Mouse (Mus musculus): ENCODE measurements around the gene Armh4.
"Not testable (repeated sequence)": the region's sequence is repeated elsewhere in the genome, so short reads cannot be mapped to it uniquely, and the experiment has no call there.

The Armh4 gene

GRCm38 (mm10) chr14:49782715-49783531 is at the start of gene Armh4:
TSS of gene Armh4 (minus strand) at chr14:49783383.
- DNase-seq (ENCODE audit: low spot score in 2 of 2) = peak; percentile 85 to 92

DNA sequence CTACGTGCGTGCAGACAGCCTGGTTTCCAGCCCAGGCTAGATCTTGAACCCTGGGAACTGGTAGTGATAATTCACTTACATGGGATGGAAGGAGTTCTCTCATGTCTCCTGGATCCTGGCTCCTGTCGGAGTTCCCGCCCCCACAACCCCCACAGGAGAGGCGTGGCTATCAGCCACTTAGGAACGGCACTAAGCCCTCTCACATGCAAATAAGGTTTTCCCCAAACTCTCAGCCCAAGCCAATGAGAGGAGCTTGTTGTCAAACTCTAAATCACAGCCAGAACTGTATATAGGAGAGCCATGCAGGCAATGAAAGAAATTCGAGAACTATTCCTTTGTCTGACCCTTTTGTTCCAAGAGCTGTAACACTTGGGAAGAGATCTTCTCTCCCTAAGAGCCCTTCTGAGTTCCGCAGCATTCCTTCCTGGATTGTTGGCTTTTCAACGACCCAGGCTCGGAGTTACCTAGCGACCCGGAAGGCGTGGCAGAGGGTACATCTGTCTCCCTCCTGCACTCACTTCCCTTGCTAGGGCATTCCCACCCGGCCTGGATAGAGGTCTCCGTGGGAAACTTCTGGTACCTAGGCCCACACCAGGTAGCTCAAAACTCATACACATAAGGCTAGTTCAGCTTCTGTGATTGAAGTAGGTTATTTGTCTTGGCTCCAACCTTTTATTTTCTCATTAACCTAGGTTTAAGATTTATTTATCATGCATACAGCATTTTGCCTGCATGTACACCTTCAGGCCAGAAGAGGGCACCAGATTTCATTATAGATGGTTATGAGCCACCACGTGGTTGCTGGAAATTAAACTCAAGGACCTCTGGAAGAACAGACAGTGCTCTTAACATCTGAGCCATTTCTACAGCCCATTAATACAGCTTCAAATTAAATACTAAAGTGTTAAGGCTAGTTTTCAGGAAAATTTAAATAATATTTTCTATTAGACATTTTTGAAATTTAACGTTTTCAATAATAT is 46.3 kb upstream of the Armh4 start:
- no peak for DNase-seq (ENCODE audit: low spot score in 2 of 2)

DNA sequence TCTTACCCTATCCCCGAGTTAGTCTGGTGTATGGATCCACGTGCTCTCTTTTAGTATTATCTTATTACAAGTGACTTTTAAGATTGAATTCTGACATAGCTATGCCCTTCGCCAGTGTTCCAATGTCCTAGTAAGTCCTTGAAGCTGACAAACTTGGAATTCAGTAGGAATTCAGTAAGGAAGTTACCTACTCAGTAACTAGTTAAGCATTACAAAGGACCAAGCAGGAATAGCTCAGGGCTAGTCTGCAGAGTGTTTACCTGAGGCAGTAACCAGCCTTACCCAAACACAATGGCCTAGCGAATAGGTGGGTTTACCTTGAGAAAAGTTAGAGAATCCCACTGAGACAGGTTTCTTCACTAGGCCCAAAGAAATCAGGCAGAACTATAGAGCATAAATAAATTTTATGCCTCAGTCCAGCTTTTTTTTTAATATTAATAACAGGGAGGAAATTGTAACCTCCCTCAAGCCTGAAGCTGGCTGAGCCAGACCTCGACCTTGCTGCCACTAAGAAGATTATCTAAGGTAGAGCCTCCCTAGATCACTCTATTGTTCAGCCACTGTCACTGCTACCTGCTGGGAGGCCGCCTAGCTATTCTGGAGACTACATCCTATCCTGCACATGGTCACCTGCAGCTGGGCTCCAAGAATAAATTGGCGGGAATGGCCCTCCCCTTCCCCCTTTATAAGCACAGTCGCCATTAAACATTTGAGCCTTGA is 36.7 kb upstream of the Armh4 start:
- not testable (repeated sequence) for DNase-seq (ENCODE audit: low spot score in 2 of 2)

- not testable (repeated sequence) for DNase-seq (ENCODE audit: low spot score in 2 of 2)
Measured at GRCm38 (mm10) chr14:49818713-49819208, 35.6 kb upstream of the Armh4 start.

DNA sequence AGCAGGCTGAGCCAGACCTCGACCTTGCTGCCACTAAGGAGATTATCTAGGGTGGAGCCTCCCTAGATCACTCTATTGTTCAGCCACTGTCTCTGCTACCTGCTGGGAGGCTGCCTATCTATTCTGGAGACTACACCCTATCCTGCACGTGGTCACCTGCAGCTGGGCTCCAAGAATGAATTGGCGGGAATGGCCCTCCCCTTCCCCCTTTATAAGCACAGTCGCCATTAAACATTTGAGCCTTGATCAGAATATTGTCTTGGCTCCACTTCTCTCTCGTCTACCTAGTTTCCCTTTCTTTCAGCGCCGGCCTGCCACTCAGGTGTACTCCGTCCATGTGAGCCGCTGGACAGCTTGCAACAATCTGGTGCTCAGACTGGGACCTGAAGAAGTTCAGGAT is 29.8 kb upstream of the Armh4 start:
- DNase-seq (ENCODE audit: low spot score in 2 of 2) = not testable (repeated sequence)

- not testable (repeated sequence) for DNase-seq (ENCODE audit: low spot score in 2 of 2)
Measured at GRCm38 (mm10) chr14:49805051-49805450, 21.9 kb upstream of the Armh4 start.

GRCm38 (mm10) chr14:49801444-49801843 is 18.3 kb upstream of the Armh4 start:
- DNase-seq (ENCODE audit: low spot score in 2 of 2) = peak in 1 of 2 experiments; percentile 36

DNA sequence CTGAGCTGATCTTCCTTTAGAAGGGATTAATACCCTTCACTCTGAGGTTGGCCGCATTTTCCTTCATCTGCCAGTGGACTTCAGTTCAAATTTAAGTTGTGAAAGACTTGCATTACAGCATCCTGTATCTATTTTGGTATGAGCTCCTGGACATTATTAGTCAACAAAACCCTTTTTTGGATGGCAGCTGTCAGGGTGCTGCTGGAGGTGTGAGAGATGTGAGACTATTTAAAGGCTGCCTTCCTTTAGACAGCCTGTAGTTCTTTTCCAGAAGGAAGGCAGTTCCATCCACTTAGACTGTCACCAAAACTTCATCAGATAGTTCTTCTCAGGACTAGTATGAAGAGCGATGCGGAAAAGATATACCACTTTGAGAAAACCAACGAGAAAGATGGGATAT is 10.8 kb upstream of the Armh4 start:
- no peak for DNase-seq (ENCODE audit: low spot score in 2 of 2)

- no peak for DNase-seq (ENCODE audit: low spot score in 2 of 2)
Measured at GRCm38 (mm10) chr14:49790542-49790941, 7.4 kb upstream of the Armh4 start.

GRCm38 (mm10) chr14:49785793-49786192 is 2.6 kb upstream of the Armh4 start:
- peak; percentile 40 to 70 for DNase-seq (ENCODE audit: low spot score in 2 of 2)

GRCm38 (mm10) chr14:49783866-49784265 is 683 bp upstream of the Armh4 start:
- DNase-seq (ENCODE audit: low spot score in 2 of 2) = no peak

GRCm38 (mm10) chr14:49780416-49780815 is 2.8 kb downstream of the Armh4 start:
- no peak for DNase-seq (ENCODE audit: low spot score in 2 of 2)

DNA sequence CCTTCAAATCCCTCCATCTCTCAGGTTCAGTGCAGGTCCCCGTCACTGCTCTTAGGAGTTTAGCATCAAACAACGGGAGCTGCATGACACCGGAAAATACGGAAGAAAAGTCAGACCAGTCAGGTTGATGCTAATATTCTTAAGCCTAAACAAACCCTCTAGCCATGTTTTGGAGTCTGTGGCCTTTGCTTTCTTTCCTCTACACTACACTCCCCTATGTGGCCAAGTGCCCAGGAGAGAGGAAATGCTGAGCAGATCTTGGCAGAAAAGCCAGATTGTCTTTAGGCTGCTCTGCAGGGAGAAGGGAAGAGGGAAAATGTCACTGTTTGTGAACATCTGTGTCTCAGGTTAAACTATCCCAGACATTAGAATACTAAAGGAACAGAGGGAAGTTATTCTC is 5.6 kb downstream of the Armh4 start:
- not testable (repeated sequence) for DNase-seq (ENCODE audit: low spot score in 2 of 2)

GRCm38 (mm10) chr14:49771746-49772145 is 11.4 kb downstream of the Armh4 start:
- no peak for DNase-seq (ENCODE audit: low spot score in 2 of 2)

DNA sequence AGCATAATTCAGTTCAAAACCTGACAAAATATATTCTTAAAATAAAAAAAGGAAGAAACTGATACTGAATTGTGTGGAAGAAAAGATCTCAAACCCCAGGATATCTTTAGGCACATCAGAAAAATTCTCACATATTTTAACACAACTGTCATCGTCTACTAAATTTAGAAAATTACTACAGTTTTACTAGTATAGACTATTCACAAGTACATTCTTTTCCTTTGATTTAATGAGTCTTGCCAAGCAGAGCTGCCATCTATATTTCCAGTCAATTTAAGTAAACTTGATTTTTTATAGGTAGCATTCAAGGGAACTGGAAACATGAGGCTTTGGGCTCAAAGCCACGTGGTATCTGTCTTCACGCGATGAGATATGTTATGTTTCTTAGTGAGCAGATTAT is 16.6 kb downstream of the Armh4 start:
- peak in 1 of 2 experiments; percentile 29 for DNase-seq (ENCODE audit: low spot score in 2 of 2)

- no peak for DNase-seq (ENCODE audit: low spot score in 2 of 2)
Measured at GRCm38 (mm10) chr14:49755845-49756244, 27.3 kb downstream of the Armh4 start.

GRCm38 (mm10) chr14:49752614-49753013 is 30.6 kb downstream of the Armh4 start:
- no peak for DNase-seq (ENCODE audit: low spot score in 2 of 2)

DNA sequence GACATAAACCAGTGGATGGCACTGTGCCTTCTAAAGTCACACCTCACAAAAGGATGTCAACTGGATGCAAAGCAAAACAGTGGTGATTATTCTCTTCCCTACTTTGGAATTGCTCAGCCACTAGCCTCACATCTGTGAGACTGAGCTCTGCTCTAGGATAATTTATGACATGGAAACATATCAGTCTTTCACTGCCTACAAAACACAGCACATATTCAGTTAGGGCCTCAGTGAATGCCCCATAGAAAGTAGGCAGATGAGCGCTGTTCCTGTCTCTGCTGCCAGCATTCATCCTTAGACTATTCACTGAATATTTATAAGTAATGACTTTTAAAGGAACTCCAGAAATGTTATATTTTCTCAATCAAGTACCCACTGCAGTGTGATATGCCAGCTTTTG is 37.3 kb downstream of the Armh4 start:
- peak in 1 of 2 experiments; percentile 15 for DNase-seq (ENCODE audit: low spot score in 2 of 2)

DNA sequence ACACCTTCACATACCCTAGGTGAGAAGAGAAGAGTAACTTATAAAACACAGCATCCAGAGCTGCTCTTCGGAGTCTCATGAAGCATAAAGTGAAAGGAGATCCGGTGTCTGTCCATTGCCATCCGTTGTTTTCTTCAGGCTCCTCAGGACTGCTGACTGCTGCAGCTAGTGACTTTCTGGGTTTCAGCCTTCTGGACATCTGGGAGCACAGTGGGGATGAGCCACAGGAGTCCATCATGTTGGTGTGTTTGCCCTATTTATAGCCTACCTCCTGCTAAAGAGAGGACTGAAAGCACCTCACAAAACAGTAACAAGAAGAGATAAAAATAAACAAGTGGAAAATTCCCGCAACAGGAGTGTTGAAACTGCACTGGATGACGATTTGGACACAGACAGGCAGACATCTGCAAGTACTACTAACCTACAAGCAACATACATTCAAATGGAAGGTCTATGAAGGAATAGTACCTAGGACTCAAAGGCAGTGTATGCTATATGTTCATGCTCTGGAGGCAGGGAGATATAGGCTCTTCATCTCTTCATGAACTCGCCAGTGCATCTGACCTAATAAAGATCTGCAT is 39.1 kb downstream of the Armh4 start:
- no peak for DNase-seq (ENCODE audit: low spot score in 2 of 2)

- no peak for DNase-seq (ENCODE audit: low spot score in 2 of 2)
Measured at GRCm38 (mm10) chr14:49739328-49739727, 43.9 kb downstream of the Armh4 start.

DNA sequence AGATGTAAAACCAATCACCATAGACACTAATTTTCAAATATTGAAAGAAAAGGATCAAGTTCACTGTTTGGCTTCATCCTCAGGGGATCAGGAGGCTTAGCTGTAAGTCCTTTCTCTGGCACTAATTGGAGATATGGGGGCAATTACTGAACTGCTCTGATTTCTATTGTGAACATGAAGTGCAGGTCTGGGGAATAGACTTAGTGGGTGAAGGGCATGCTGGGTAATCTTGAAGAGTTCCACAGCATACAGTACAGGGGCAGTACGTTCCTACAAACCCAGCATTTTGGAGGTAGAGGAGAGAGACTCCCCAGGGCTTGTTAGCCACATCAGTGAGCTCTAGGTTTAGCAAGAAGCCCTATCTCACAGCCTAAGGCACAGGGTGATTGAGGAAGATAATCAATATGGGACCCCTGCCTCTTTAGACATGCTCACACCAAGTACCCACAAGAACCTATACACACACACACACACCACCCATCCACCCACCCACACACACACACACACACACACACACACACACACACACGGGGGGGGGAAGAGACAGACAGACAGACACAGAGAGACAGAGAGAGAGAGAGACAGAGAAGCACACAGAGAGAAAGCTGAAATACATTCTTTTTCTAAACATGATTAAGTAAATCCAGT is 44.6 kb downstream of the Armh4 start:
- DNase-seq (ENCODE audit: low spot score in 2 of 2) = no peak

Measured in frontal cortex, postnatal 36 days (tissue).